Comparison of ENCODE assay signal across 20 mouse cellular contexts in the genomic region with DNA sequence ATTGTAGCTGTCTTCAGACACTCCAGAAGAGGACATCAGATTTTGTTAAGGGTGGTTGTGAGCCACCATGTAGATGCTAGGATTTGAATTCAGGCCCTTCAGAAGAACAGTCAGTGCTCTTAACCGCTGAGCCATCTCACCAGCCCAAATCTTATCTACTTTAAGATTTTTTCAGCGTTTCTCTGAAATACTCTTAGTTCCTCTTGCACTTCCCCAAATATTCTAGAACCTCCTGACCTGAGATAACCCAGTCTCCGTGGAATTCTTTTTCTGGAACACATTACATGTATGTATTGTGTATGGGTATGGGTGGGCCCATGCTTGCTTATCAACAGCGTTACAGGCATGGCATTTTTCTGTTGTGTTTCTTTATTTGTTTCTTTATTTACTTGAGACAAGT. TPM values are rescaled to one million over a fixed set of nuclear protein-coding genes. Genes with fewer than 3 reads are reported as not detected.
"Had no signal": no experiment of that assay in that cellular context is flagged by ENCODE, and none has a peak within 500 bp of the region (broad histone marks: within the 10 kb centered on the region; RNA-seq: fewer than 3 reads in every experiment).

No protein-coding gene starts in this region.

- H3K36me3 ChIP-seq: liver, embryonic 13.5 days; liver, embryonic 15.5 days; lung, embryonic 15.5 days; midbrain, embryonic 13.5 days; midbrain, embryonic 15.5 days; neural tube, embryonic 12.5 days; stomach, embryonic 15.5 days had no signal

- ATAC-seq: liver, postnatal 0 days; lung, postnatal 0 days; midbrain, embryonic 13.5 days; midbrain, embryonic 15.5 days had no signal

- H3K4me3 ChIP-seq: liver, embryonic 13.5 days; liver, embryonic 15.5 days; lung, embryonic 15.5 days; megakaryocyte, embryonic 14.5 days; midbrain, embryonic 13.5 days; midbrain, embryonic 15.5 days; neural tube, embryonic 12.5 days; stomach, embryonic 15.5 days had no signal

- H3K27ac ChIP-seq: liver, embryonic 13.5 days; liver, embryonic 15.5 days; lung, embryonic 15.5 days; midbrain, embryonic 13.5 days; midbrain, embryonic 15.5 days; neural tube, embryonic 12.5 days; stomach, embryonic 15.5 days; stomach, postnatal 0 days had no signal

- H3K27me3 ChIP-seq: liver, embryonic 13.5 days; liver, embryonic 15.5 days; lung, embryonic 15.5 days; megakaryocyte, embryonic 14.5 days; midbrain, embryonic 13.5 days; midbrain, embryonic 15.5 days; neural tube, embryonic 12.5 days; stomach, embryonic 15.5 days had no signal

- H3K9me3 ChIP-seq: liver, embryonic 13.5 days; liver, embryonic 15.5 days; lung, embryonic 15.5 days; megakaryocyte, embryonic 14.5 days; midbrain, embryonic 13.5 days; midbrain, embryonic 15.5 days; neural tube, embryonic 12.5 days; stomach, embryonic 15.5 days had no signal

- H3K9ac ChIP-seq: liver, embryonic 13.5 days; liver, embryonic 15.5 days; liver, postnatal 0 days; lung, embryonic 15.5 days; midbrain, embryonic 13.5 days; midbrain, embryonic 15.5 days; neural tube, embryonic 12.5 days; stomach, embryonic 15.5 days had no signal

- DNase-seq: liver, embryonic 13.5 days; liver, postnatal 0 days; lung, adult 2 months; lung, postnatal 14 days; lung, postnatal 4 days; right cerebral cortex, adult 18-20 months; thymus, adult 2 months; thymus, postnatal 25 days; thymus, postnatal 4 days had no signal

RNA-seq across cellular contexts. Expression of a gene that starts 11.3 kb away (rescaled TPM):
- polyA plus RNA-seq: midbrain, embryonic 11.5 days; neural tube, embryonic 14.5 days had no signal
